Mouse (Mus musculus) midbrain, embryonic 16.5 days (tissue): ENCODE measurements at regions not wholly inside any gene's neighbourhood (a gene's known extent, or its start where the extent isn't known, plus 50 kb on each side); places are given as distances from the start of the nearest gene placed in this dataset.

Source experiments
- ATAC-seq: fragments of 200-750 bp; cut with Nextera tagmentation; 2 replicates; pipeline ENCODE4 v1.8.0; 2017; ENCODE audit warnings: moderate TSS enrichment
- H3K27ac ChIP-seq: fragments of 300-500 bp; sonication (generic); 2 replicates; pipeline ENCODE4 v1.5.1; 2014; ENCODE audit warnings: mild to moderate bottlenecking, low read length, mixed read lengths
- H3K27me3 ChIP-seq: fragments of 300-500 bp; sonication (generic); 2 replicates; pipeline ENCODE4 v1.6.1; 2014; ENCODE audit warnings: low read depth, low read length, mixed read lengths; ENCODE audit not compliant: control insufficient read depth, insufficient read depth
- H3K36me3 ChIP-seq: fragments of 300-500 bp; sonication (generic); 2 replicates; pipeline ENCODE4 v1.6.1; 2014; ENCODE audit warnings: mild to moderate bottlenecking, low read length, moderate library complexity, mixed read lengths; ENCODE audit not compliant: control insufficient read depth, insufficient read depth
- H3K4me1 ChIP-seq: fragments of 300-500 bp; sonication (generic); 2 replicates; pipeline ENCODE4 v1.6.1; 2014; ENCODE audit warnings: mild to moderate bottlenecking, low read length, mixed read lengths; ENCODE audit not compliant: control insufficient read depth, insufficient read depth
- H3K4me2 ChIP-seq: fragments of 300-500 bp; sonication (generic); 2 replicates; pipeline ENCODE4 v1.6.1; 2014; ENCODE audit warnings: mild to moderate bottlenecking, low read length, mixed read lengths
- H3K4me3 ChIP-seq: fragments of 300-500 bp; sonication (generic); 2 replicates; pipeline ENCODE4 v1.5.1; 2014; ENCODE audit warnings: low read depth, mild to moderate bottlenecking, low read length, moderate library complexity, mixed read lengths
- H3K9ac ChIP-seq: fragments of 300-500 bp; sonication (generic); 2 replicates; pipeline ENCODE4 v1.6.1; 2014; ENCODE audit warnings: low read depth, low read length, mixed read lengths
- H3K9me3 ChIP-seq: fragments of 300-500 bp; sonication (generic); replicated peaks from 2 replicates; pipeline ENCODE4 v1.6.1; 2014; ENCODE audit warnings: mild to moderate bottlenecking, low read length, mixed read lengths; ENCODE audit not compliant: control insufficient read depth, poor library complexity, severe bottlenecking
- WGBS: fragments of 180-500 bp; shearing (Covaris S2); extraction: QIAGEN DNeasy Blood & Tissue Kit; methylation state at CpG from one replicate; pipeline ENCODE4 v1.1.7; 2014; 5-methylcytosine and 5-hydroxymethylcytosine counted together

- no peak for ATAC-seq
- WGBS: 15% methylated on average over 2 of the region's 2 CpGs
- H3K9ac ChIP-seq: no peak overlapping the region
Observed at GRCm38 (mm10) chr2:61176807-61177206, 213.8 kb upstream of the Rbms1 start.

GRCm38 (mm10) chr2:61173581-61173980 lies 210.6 kb upstream of the Rbms1 start:
- Histone ChIP-seq H3K27ac (no peak overlapping the region), H3K4me2 (no peak overlapping the region), H3K4me1 (no peaks in the 10 kb centered on the region), H3K27me3 (no peaks in the 10 kb centered on the region), H3K9ac (no peak overlapping the region), H3K36me3 (no peaks in the 10 kb centered on the region), H3K4me3 (no peak overlapping the region), H3K9me3 (no peaks in the 10 kb centered on the region)
- ATAC-seq: no peak
- WGBS: 86% methylated on average over 2 of the region's 2 CpGs

More at GRCm38 (mm10) chr2:61176807-61177206, 213.8 kb upstream of the Rbms1 start:
- no peaks in the 10 kb centered on the region for H3K36me3 ChIP-seq
- H3K4me3 ChIP-seq: no peak overlapping the region
- no peak overlapping the region for H3K4me2 ChIP-seq
- H3K27ac ChIP-seq: no peak overlapping the region; the same call in 1 of the 2 replicates
- no peaks in the 10 kb centered on the region for H3K4me1 ChIP-seq
- no peaks in the 10 kb centered on the region for H3K9me3 ChIP-seq
- H3K27me3 ChIP-seq: no peaks in the 10 kb centered on the region

GRCm38 (mm10) chr2:61161336-61161735 lies 198.3 kb upstream of the Rbms1 start:
- ATAC-seq: no peak
- H3K27ac ChIP-seq: no peak overlapping the region
- H3K27me3 ChIP-seq: no peaks in the 10 kb centered on the region
- 98% methylated on average over 1 of the region's 1 CpGs for WGBS
- H3K36me3 ChIP-seq: no peaks in the 10 kb centered on the region
- H3K4me1 ChIP-seq: no peaks in the 10 kb centered on the region
- no peaks in the 10 kb centered on the region for H3K9me3 ChIP-seq
- H3K4me2 ChIP-seq: no peak overlapping the region
- H3K4me3 ChIP-seq: no peak overlapping the region
- no peak overlapping the region for H3K9ac ChIP-seq

GRCm38 (mm10) chr2:61159761-61160160 lies 196.8 kb upstream of the Rbms1 start:
- no peak overlapping the region for H3K9ac ChIP-seq
- no peak for ATAC-seq
- WGBS: 81% methylated on average over 3 of the region's 3 CpGs
- H3K4me2 ChIP-seq: no peak overlapping the region
- no peaks in the 10 kb centered on the region for H3K36me3 ChIP-seq
- H3K27me3 ChIP-seq: no peaks in the 10 kb centered on the region
- no peaks in the 10 kb centered on the region for H3K9me3 ChIP-seq
- H3K4me3 ChIP-seq: no peak overlapping the region
- H3K4me1 ChIP-seq: no peaks in the 10 kb centered on the region
- no peak overlapping the region for H3K27ac ChIP-seq

GRCm38 (mm10) chr2:61138998-61139631 lies 176.1 kb upstream of the Rbms1 start:
- H3K9me3 ChIP-seq: no peaks in the 10 kb centered on the region
- no peak overlapping the region for H3K9ac ChIP-seq
- H3K4me1 ChIP-seq: no peaks in the 10 kb centered on the region
- 69% methylated on average over 19 of the region's 19 CpGs for WGBS
- no peak overlapping the region for H3K4me3 ChIP-seq
- H3K36me3 ChIP-seq: no peaks in the 10 kb centered on the region
- H3K27ac ChIP-seq: no peak overlapping the region
- H3K4me2 ChIP-seq: no peak overlapping the region
- no peak for ATAC-seq
- no peaks in the 10 kb centered on the region for H3K27me3 ChIP-seq

GRCm38 (mm10) chr2:61138625-61138997 lies 175.6 kb upstream of the Rbms1 start:
- Histone ChIP-seq H3K4me3 (no peak overlapping the region), H3K4me2 (no peak overlapping the region), H3K9ac (no peak overlapping the region), H3K36me3 (no peaks in the 10 kb centered on the region), H3K4me1 (no peaks in the 10 kb centered on the region), H3K27ac (no peak overlapping the region), H3K9me3 (no peaks in the 10 kb centered on the region), H3K27me3 (no peaks in the 10 kb centered on the region)
- ATAC-seq: no peak
- WGBS: 66% methylated on average over 3 of the region's 3 CpGs

- H3K4me3 ChIP-seq: no peak overlapping the region
- H3K4me1 ChIP-seq: no peaks in the 10 kb centered on the region
- H3K9me3 ChIP-seq: no peaks in the 10 kb centered on the region
- H3K27ac ChIP-seq: no peak overlapping the region
- H3K9ac ChIP-seq: no peak overlapping the region
- H3K36me3 ChIP-seq: no peaks in the 10 kb centered on the region
- 61% methylated on average over 3 of the region's 3 CpGs for WGBS
- no peaks in the 10 kb centered on the region for H3K27me3 ChIP-seq
- H3K4me2 ChIP-seq: no peak overlapping the region
- no peak for ATAC-seq
Observed at GRCm38 (mm10) chr2:61137378-61137777, 174.4 kb upstream of the Rbms1 start.

- no peaks in the 10 kb centered on the region for H3K4me1 ChIP-seq
- no peak overlapping the region for H3K9ac ChIP-seq
- H3K27me3 ChIP-seq: no peaks in the 10 kb centered on the region
- WGBS: 36% methylated on average over 1 of the region's 1 CpGs
- no peak overlapping the region for H3K4me2 ChIP-seq
- no peak overlapping the region for H3K27ac ChIP-seq
- no peaks in the 10 kb centered on the region for H3K9me3 ChIP-seq
- no peak overlapping the region for H3K4me3 ChIP-seq
- ATAC-seq: no peak
- H3K36me3 ChIP-seq: no peaks in the 10 kb centered on the region
Observed at GRCm38 (mm10) chr2:61136926-61137325, 173.9 kb upstream of the Rbms1 start.

GRCm38 (mm10) chr2:61123046-61123806 lies 160.2 kb upstream of the Rbms1 start:
- Histone ChIP-seq H3K9me3 (no peaks in the 10 kb centered on the region), H3K4me1 (no peaks in the 10 kb centered on the region), H3K36me3 (no peaks in the 10 kb centered on the region), H3K27ac (no peak overlapping the region), H3K4me2 (no peak overlapping the region), H3K4me3 (no peak overlapping the region), H3K9ac (no peak overlapping the region), H3K27me3 (no peaks in the 10 kb centered on the region)
- 85% methylated on average over 7 of the region's 7 CpGs for WGBS
- ATAC-seq: no peak
